Mouse (Mus musculus): ENCODE measurements at regions not wholly inside any gene's neighbourhood (a gene's known extent, or its start where the extent isn't known, plus 50 kb on each side); places are given as distances from the start of the nearest gene placed in this dataset.
A peak's percentile ranks its signal among the peaks of the same experiment; 100 is the strongest.
"Not testable (repeated sequence)": the region's sequence is repeated elsewhere in the genome, so short reads cannot be mapped to it uniquely, and the experiment has no call there.

DNA sequence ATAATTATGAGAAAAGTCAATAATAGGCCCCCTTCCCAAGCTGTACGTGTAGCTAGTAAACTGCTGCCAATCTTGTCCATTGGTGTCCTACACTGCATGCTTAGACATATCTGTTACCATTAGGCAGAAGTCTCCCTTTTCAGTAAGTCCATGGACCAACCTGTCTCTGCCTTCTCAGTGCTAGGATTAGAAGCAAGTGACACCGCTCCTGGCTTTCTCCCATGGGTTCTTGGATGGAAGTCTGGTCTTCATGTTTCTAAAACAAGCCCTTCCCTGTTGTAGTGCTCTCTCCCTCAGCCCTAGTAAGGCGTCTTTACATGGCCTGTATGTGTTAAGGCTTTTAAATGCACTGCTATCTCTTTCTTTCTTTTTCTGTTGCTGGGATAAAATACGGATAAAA lies 412.7 kb upstream of the Id2 start:
- no peaks in the 10 kb centered on the region for H3K36me3 ChIP-seq (ENCODE audit: control insufficient read depth, insufficient read depth, low read length)
- no peak overlapping the region for H3K9ac ChIP-seq (ENCODE audit: low read depth, low read length)
- no peak overlapping the region for H3K4me2 ChIP-seq (ENCODE audit: low read length)
- peaks cover 7% of the 10 kb centered on the region for H3K9me3 ChIP-seq (ENCODE audit: control insufficient read depth, low read length)
- no peak for ATAC-seq
- no peaks in the 10 kb centered on the region for H3K4me1 ChIP-seq (ENCODE audit: control insufficient read depth, insufficient read depth, low read depth, low read length)
- no peaks in the 10 kb centered on the region for H3K27me3 ChIP-seq (replicated peaks; ENCODE audit: control insufficient read depth, insufficient read depth, low read length)
- no peak overlapping the region for H3K4me3 ChIP-seq (ENCODE audit: low read length)
- H3K27ac ChIP-seq (ENCODE audit: low read depth, low read length) = no peak overlapping the region
- 90% methylated on average over 4 of the region's 4 CpGs for WGBS

DNA sequence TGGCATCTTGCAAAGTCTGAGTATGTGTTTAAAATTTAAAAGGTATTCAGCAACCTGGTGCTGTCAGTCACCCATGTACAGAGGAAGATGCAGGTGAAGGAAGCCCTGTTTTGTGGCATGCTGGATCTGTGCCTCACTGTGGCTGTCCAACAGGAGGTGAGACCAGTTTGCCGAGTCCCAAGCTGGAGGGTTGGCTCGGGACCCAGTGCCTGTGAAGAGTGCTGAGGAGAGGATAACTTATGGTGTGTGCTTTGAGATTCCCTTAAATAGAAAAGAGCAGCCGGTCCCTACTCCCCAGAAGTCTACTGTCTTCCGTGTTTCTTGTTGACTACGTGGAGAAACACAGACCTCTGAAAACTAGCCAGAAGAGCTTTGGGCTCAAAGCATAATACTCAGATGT lies 396.3 kb upstream of the Id2 start:
- WGBS = 83% methylated on average over 5 of the region's 5 CpGs
- no peak overlapping the region for H3K4me3 ChIP-seq (ENCODE audit: low read length)
- H3K27ac ChIP-seq (ENCODE audit: low read depth, low read length) = no peak overlapping the region
- H3K4me1 ChIP-seq (ENCODE audit: control insufficient read depth, insufficient read depth, low read depth, low read length) = no peaks in the 10 kb centered on the region
- H3K9me3 ChIP-seq (ENCODE audit: control insufficient read depth, low read length) = no peaks in the 10 kb centered on the region
- H3K4me2 ChIP-seq (ENCODE audit: low read length) = no peak overlapping the region
- no peak overlapping the region for H3K9ac ChIP-seq (ENCODE audit: low read depth, low read length)
- H3K27me3 ChIP-seq (replicated peaks; ENCODE audit: control insufficient read depth, insufficient read depth, low read length) = no peaks in the 10 kb centered on the region
- no peaks in the 10 kb centered on the region for H3K36me3 ChIP-seq (ENCODE audit: control insufficient read depth, insufficient read depth, low read length)
- ATAC-seq = no peak

GRCm38 (mm10) chr12:25492483-25493190 lies 395.7 kb upstream of the Id2 start:
- no peak overlapping the region for H3K4me3 ChIP-seq (ENCODE audit: low read length)
- H3K4me1 ChIP-seq (ENCODE audit: control insufficient read depth, insufficient read depth, low read depth, low read length) = no peaks in the 10 kb centered on the region
- 93% methylated on average over 3 of the region's 3 CpGs for WGBS
- H3K9me3 ChIP-seq (ENCODE audit: control insufficient read depth, low read length) = no peaks in the 10 kb centered on the region
- ATAC-seq = no peak
- no peak overlapping the region for H3K4me2 ChIP-seq (ENCODE audit: low read length)
- H3K27me3 ChIP-seq (replicated peaks; ENCODE audit: control insufficient read depth, insufficient read depth, low read length) = no peaks in the 10 kb centered on the region
- H3K36me3 ChIP-seq (ENCODE audit: control insufficient read depth, insufficient read depth, low read length) = no peaks in the 10 kb centered on the region
- no peak overlapping the region for H3K9ac ChIP-seq (ENCODE audit: low read depth, low read length)
- H3K27ac ChIP-seq (ENCODE audit: low read depth, low read length) = no peak overlapping the region

GRCm38 (mm10) chr12:25475180-25475758 lies 378.3 kb upstream of the Id2 start:
- Histone ChIP-seq H3K36me3 (ENCODE audit: control insufficient read depth, insufficient read depth, low read length) (no peaks in the 10 kb centered on the region), H3K9me3 (ENCODE audit: control insufficient read depth, low read length) (no peaks in the 10 kb centered on the region), H3K4me2 (ENCODE audit: low read length) (peak overlapping the region; percentile 13), H3K4me1 (ENCODE audit: control insufficient read depth, insufficient read depth, low read depth, low read length) (peaks cover 8% of the 10 kb centered on the region), H3K9ac (ENCODE audit: low read depth, low read length) (peak overlapping the region; percentile 43), H3K27me3 (replicated peaks; ENCODE audit: control insufficient read depth, insufficient read depth, low read length) (no peaks in the 10 kb centered on the region), H3K27ac (ENCODE audit: low read depth, low read length) (peak overlapping the region; percentile 61), H3K4me3 (ENCODE audit: low read length) (no peak overlapping the region)
- WGBS = 6% methylated on average over 10 of the region's 10 CpGs
- ATAC-seq = peak; percentile 90

GRCm38 (mm10) chr12:25469181-25469580 lies 372.2 kb upstream of the Id2 start:
- Histone ChIP-seq H3K9me3 (ENCODE audit: control insufficient read depth, low read length) (no peaks in the 10 kb centered on the region), H3K27me3 (replicated peaks; ENCODE audit: control insufficient read depth, insufficient read depth, low read length) (no peaks in the 10 kb centered on the region), H3K4me3 (ENCODE audit: low read length) (no peak overlapping the region), H3K4me1 (ENCODE audit: control insufficient read depth, insufficient read depth, low read depth, low read length) (no peaks in the 10 kb centered on the region), H3K4me2 (ENCODE audit: low read length) (no peak overlapping the region), H3K9ac (ENCODE audit: low read depth, low read length) (no peak overlapping the region), H3K27ac (ENCODE audit: low read depth, low read length) (no peak overlapping the region), H3K36me3 (ENCODE audit: control insufficient read depth, insufficient read depth, low read length) (no peaks in the 10 kb centered on the region)
- 56% methylated on average over 10 of the region's 10 CpGs for WGBS
- no peak for ATAC-seq

DNA sequence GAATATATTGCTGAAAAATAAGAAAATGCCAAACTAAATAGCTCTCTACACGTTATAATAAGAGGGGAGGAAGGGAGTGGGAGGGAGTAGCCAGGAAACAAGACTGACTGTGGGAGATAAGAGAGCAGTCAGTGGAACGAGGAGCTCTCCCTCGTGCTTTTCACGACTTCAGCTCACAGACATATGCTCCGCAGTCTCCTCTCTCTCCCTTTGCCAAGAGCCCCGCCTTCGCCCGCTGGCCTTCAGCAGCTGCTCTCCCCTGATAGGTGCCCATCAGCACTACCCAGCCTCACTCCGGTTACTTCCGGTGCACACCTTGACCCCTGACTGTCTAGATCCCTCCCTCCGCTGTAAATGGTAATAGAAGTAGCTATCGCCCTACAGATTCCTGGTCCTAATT lies 370.8 kb upstream of the Id2 start:
- ATAC-seq = no peak
- H3K27me3 ChIP-seq (replicated peaks; ENCODE audit: control insufficient read depth, insufficient read depth, low read length) = no peaks in the 10 kb centered on the region
- no peak overlapping the region for H3K9ac ChIP-seq (ENCODE audit: low read depth, low read length)
- no peak overlapping the region for H3K27ac ChIP-seq (ENCODE audit: low read depth, low read length)
- WGBS = 55% methylated on average over 12 of the region's 12 CpGs
- H3K4me1 ChIP-seq (ENCODE audit: control insufficient read depth, insufficient read depth, low read depth, low read length) = no peaks in the 10 kb centered on the region
- no peak overlapping the region for H3K4me3 ChIP-seq (ENCODE audit: low read length)
- no peaks in the 10 kb centered on the region for H3K36me3 ChIP-seq (ENCODE audit: control insufficient read depth, insufficient read depth, low read length)
- no peak overlapping the region for H3K4me2 ChIP-seq (ENCODE audit: low read length)
- no peaks in the 10 kb centered on the region for H3K9me3 ChIP-seq (ENCODE audit: control insufficient read depth, low read length)

DNA sequence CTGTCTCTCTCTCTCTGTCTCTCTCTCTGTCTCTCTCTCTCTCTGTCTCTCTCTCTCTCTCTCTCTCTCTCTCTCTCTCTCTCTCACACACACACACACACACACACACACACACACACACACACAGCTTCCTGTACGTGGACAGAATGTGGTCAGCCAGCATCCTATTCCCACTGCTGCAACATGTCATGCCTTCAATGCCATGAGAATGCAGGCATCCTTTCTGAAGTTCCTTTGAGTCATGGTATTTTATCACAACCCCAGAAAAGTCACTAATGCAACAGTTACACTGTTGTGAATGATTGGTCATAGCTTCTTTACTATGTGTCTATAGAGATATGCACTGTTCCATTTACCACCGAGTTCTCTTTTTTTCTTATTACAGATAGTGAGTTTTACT lies 365.8 kb upstream of the Id2 start:
- not testable (repeated sequence) for H3K4me2 ChIP-seq (ENCODE audit: low read length); H3K36me3 ChIP-seq (ENCODE audit: control insufficient read depth, insufficient read depth, low read length); ATAC-seq; H3K27ac ChIP-seq (ENCODE audit: low read depth, low read length); H3K4me3 ChIP-seq (ENCODE audit: low read length); H3K27me3 ChIP-seq (replicated peaks; ENCODE audit: control insufficient read depth, insufficient read depth, low read length); H3K9me3 ChIP-seq (ENCODE audit: control insufficient read depth, low read length); H3K9ac ChIP-seq (ENCODE audit: low read depth, low read length); H3K4me1 ChIP-seq (ENCODE audit: control insufficient read depth, insufficient read depth, low read depth, low read length)
- WGBS = 81% methylated on average over 2 of the region's 2 CpGs

DNA sequence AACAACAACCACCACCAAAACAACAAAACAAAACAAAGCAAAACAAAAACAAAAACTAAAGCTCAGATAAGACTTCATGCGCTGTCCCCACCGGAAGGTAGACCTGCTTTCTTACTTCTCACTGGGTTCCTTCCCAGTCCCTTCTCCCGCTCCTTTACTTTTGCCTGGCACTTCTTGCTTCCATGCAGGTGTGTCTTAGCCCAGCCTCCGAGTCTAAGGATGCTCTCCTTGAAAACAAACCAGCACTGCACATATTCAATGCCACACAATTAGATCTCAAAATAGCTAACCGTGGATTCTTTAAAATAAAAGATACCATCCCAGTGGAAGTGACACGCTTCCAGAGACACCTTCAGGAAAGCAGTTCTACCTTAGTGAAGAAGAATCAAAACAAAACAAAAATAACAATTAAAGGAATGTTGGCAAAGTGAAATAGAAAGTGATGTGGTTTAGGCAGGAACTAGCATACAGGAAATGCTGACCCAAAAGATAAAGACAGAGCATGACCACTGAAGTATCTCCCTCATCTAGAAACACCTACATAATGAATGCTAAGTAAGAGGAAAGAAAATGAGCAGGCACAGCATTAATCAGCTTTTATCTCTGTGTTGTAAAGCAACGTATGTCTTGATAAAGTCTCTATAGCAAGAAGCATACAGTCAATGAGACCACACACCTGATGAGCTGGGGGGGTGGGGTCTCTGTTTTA lies 358.5 kb upstream of the Id2 start:
- Histone ChIP-seq H3K9me3 (ENCODE audit: control insufficient read depth, low read length) (no peaks in the 10 kb centered on the region), H3K4me1 (ENCODE audit: control insufficient read depth, insufficient read depth, low read depth, low read length) (no peaks in the 10 kb centered on the region), H3K4me2 (ENCODE audit: low read length) (no peak overlapping the region), H3K4me3 (ENCODE audit: low read length) (no peak overlapping the region), H3K27ac (ENCODE audit: low read depth, low read length) (no peak overlapping the region), H3K27me3 (replicated peaks; ENCODE audit: control insufficient read depth, insufficient read depth, low read length) (no peaks in the 10 kb centered on the region), H3K36me3 (ENCODE audit: control insufficient read depth, insufficient read depth, low read length) (no peaks in the 10 kb centered on the region), H3K9ac (ENCODE audit: low read depth, low read length) (no peak overlapping the region)
- 93% methylated on average over 7 of the region's 7 CpGs for WGBS
- no peak for ATAC-seq

- no peaks in the 10 kb centered on the region for H3K9me3 ChIP-seq (ENCODE audit: control insufficient read depth, low read length)
- H3K9ac ChIP-seq (ENCODE audit: low read depth, low read length) = no peak overlapping the region
- H3K4me1 ChIP-seq (ENCODE audit: control insufficient read depth, insufficient read depth, low read depth, low read length) = no peaks in the 10 kb centered on the region
- no peak for ATAC-seq
- whole genome bisulfite sequencing = 20% methylated on average over 3 of the region's 3 CpGs
- H3K4me2 ChIP-seq (ENCODE audit: low read length) = no peak overlapping the region
- H3K27me3 ChIP-seq (replicated peaks; ENCODE audit: control insufficient read depth, insufficient read depth, low read length) = no peaks in the 10 kb centered on the region
- H3K36me3 ChIP-seq (ENCODE audit: control insufficient read depth, insufficient read depth, low read length) = no peaks in the 10 kb centered on the region
- H3K27ac ChIP-seq (ENCODE audit: low read depth, low read length) = no peak overlapping the region
- H3K4me3 ChIP-seq (ENCODE audit: low read length) = no peak overlapping the region
Observed at GRCm38 (mm10) chr12:25453356-25453755, 356.4 kb upstream of the Id2 start.
